Mouse (Mus musculus) thymus, adult 18-20 months (tissue): ENCODE results near the gene Polr2b.

ENCODE experiments used
- DNase-seq, 2 experiments: peaks; one replicate each; pipeline ENCODE4 v3.0.0; 2022; ENCODE audit warnings: mixed read lengths in 2 of 2

Gene Polr2b

DNA sequence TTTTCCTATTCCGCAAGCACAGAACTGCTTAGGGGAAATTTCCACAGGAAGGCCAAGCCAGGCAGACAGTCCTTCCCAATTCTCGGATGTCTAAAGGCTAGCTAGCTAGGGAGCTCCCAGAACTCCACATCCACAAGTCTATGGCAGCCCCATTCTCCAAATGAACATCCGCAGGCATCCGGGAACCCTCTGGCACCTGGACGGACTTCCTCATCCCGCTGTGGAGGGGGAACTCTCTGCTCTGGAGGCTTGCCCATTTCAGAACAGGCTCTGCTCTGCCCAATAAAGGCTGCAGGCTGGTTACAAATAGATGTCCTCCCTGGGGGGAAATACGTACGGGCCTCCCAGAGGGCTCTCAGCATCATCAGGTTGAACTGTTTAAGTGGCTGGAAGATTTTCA, 56.4 kb downstream of the Polr2b start:
- no peak for DNase-seq

DNA sequence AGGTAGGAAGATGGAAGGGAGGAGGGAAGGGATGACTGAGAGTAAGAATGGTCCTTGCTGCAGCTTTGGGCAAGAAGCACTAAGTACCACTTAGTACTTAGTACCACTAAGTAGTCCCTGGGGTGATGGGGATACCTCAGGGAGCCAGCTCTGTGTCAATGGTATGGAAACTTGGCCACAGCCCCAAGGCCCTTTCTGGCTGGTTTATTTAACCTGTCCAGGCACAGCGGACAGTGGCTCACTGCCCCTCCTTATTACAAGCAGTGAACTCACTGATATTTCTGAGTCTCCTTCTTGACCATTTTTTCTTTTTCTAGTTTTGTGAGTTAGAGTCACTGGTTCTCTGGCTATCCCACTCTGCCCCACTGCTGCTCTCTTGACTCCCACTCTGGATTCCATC, 57.2 kb downstream of the Polr2b start:
- no peak for DNase-seq

DNA sequence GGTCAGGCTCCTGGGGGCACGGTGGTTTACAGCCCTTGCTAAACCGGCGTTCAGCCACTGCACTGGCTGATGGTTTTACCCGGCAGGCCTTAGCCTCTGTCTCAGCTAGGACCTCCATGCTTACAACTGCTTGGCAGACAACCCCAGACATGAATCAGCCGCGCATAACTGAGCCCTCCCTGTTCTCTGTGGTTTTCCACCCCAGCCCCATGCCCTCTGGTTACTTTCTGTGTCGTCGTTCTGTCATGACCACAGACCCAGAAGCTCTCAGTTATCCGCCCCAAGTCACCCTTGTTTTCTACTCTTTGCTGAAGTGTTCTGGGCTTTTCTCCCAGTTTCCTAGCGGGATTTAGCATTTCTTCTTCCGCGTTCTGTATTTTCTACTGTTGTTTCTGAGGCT, 57.7 kb downstream of the Polr2b start:
- DNase-seq, result no peak

DNA sequence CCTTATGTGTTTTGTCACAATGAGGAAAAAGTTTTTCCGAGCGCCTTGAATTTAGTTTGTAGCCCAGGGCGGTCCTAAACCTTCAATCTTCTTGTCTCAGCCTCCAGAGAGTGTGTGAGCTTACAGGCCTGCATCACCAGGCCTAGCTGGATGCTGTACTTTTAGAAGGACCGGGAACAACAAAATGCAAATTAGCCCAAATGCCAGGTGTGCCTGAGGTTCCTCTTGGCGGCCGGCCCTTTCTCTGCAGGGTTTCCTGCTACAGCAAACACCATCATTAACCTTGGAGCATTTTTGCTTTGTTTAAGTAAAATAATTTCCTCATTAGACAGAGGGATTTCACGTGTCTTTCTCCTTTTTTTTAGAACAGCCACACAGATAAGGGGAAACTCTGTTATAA, 58.2 kb downstream of the Polr2b start:
- no peak for DNase-seq

DNA sequence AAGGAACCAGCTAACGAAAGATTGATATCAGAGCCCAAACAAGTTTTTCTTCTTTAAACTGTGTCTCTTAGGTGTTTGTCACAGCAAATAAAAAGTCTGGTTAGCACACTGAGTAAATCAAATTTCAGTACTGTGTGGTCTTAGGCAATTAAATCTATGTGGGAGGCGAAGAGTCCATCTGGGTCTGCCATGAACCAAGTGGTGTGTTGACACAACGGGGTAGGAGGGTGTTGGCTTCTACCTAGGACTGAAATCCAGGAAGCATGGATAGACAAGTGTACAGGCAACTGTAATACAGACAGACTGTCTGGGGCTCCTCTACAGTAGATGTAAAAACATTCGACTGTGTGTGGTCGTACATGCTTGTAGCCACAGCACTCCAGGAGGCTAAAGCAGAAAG, 59.4 kb downstream of the Polr2b start:
- no peak for DNase-seq

DNA sequence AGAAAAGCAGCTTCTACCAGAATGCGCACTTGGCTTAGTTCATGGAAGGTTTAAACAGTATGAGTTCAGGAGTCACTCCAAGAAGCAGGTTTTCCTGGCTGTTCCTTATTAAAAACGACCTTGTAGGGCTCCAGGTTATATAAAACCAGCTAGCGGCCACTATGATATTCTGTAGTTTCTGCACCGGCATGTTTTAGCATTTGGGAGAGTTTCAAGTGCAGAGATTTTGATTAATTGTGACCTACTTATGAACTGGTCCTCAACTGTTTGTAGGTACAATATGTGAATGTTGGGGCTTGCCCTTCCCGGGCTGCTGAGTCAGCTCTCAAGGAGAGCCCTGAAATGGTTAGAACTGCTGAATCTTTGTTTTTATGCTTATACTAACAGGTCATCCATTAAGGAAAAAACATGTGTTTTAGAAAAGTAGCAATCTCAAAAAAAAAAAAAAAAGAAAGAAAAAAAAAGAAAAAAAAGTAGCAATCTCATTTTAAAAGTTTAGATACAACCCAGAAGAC, 60.5 kb downstream of the Polr2b start:
- DNase-seq, result no peak

DNA sequence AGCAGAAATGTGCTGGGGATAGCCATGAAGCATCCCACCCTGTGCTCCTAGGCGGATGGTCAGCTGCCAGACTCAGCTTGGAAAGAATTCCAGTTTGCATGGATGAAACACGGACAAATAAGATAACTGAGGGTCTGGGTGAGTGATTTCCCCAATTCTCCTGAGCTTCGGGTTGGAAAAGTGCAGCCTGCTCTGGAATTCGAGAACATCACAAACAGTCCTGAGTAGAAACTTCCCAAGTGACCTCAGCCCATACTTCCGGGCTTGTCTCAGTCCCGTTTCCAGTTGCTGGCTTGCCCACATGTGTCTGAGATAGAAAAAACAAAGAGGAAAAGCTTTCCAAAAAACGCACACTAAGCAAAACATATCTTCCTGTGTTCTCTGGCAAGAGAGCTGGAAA, 62.3 kb downstream of the Polr2b start:
- no peak for DNase-seq

DNA sequence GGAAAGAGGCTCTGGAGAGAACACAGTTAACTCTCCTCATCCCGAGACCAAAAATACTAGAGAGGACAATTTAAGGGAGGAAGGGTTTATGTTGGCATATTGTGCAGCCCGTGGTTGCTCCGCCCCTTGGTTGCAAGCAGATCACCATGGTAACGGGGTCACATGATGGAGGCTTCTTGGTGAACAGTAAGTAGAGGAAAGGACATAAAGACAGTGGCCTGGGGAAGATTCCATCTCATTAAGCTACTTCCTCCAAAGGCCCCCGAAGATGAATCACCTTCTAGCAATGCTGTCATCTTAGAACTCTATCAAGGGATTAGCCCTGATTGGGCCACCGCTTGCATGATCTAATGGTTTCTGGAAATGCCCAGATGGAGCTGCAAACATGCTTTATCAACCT, 62.8 kb downstream of the Polr2b start:
- DNase-seq, result peak in 1 of 2 experiments; percentile 19

DNA sequence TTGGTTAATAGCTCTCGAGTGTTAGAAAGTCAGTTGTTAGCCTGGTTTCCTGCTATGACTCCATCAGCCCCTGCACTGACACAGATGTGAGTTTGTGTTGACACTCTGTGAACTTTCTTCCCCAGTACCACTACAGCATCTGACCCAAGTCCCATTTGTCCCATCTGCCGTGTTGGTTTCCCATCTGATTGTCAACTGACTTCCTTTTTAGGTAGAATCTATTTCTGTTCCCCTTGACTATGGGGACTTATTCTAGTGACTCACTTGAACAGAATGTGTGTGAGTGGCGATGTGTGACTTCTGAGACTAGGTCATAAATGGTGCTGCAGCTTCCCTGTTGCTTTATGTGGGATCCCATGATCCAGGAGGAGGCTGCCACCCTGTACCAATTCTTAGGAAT, 65.0 kb downstream of the Polr2b start:
- no peak for DNase-seq

DNA sequence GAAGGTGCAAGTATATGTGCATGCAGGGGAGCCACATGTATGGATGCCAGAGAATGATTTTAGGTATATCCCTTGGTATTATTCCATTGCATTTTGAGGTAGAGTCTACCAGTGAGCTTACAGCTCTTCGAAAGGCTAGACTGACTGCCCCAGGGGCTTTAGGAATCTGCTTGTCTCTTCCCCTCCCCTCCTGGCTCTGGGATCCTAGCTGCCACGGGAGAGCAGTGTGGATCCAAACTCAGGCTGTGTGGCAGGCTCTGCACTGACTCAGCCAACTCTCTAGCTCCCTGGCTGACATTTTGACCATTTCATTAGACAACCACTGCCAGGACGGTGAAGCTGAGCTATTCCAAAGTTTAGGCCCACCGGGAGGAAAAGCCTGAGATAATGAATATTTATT, 65.6 kb downstream of the Polr2b start:
- DNase-seq, result no peak

DNA sequence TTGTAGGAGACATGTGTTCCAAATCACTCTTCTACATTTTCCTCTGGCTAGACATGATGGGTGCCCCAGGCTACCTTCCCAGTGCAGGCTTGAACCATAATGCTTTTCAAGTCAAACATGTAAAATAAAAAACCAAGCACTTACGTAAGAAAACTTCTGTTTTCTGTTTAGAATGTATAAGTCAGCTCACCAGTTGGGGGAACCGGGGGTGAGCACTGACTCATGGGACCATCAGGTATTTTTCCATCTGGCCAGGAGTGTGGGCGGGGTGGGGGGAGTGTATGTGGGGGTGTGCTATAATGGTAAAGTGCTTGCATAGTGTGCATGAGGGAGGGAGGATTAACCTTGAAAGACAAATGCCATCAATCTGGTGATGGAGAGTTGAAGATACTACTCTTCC, 68.1 kb downstream of the Polr2b start:
- no peak for DNase-seq

DNA sequence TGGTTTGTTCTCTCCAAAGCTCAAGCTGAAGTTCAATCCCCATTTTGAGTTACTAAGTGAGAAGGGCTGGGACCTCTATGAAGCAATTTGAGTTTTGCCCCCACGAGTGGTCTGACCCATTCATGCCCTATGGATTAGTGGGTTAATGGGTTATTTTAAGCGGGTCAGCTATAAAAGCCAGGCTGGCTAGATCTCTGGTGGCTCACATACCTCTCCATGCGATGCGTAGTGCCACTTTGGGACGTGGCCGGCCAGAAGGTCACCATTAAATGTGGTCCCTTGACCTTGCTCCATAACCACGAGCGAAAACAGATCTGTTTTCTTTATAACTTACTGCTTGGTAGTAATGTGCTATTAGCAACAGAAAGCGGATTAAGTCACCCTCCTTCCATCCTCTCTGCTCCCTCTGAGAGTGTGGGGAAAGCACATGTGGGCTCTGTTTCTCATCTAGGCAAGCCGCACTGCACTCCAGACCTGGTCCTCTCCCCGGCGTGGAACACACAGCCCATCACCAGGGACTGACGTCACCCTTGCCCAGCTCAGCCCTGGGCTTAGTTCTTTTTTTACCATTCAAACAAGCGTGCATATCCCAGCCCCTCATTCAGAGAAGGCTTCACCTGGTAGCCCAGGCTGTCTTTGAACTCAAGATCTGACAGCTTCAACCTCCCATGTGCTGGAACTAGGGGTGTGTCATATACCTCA, 69.6 kb downstream of the Polr2b start:
- DNase-seq, result no peak

DNA sequence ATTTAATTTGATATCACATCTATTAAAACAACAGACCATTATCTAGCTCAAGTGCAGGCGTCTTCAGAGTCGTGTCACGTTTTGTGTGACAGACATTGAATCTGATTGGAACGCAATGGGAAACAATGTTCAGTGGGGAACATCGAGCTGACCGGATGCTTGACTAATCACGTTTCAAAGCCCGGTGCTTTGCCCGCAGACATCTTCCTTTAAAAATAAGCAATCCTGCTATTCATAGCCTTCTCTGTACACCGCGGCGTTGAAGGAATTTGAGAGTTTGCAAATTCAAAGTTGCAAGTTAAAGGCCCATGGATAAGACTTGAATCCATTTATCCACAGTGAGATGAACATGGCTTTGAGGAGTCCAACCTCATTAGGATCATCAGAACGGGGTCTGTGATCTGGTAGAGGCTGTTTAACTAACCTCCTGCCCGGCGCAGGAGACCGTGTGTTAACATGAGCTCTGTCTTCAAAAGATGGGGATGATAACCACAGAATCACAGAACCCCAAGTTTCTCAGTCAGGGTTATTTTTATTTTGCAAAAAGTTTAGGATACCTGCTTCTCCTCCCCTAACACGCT, 70.5 kb downstream of the Polr2b start:
- DNase-seq, result no peak

DNA sequence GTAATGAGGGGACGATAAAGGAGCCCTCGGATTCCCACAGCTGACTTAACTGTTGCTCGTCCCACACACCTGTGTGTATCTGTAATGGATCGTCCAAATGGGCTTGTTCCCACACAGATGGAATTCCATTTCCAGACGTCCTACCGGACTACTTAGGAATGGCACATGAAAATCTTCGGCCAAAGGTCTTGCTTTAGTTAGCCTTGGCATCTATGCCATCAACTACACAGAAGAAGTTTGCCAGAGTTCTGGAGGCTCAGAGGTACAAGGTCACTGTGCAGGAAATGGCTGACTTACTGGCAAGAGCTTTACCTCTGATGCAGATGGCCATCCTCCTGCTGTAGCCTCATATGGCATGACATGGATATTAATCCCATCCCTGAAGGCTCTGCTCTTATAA, 71.3 kb downstream of the Polr2b start:
- DNase-seq, result no peak

DNA sequence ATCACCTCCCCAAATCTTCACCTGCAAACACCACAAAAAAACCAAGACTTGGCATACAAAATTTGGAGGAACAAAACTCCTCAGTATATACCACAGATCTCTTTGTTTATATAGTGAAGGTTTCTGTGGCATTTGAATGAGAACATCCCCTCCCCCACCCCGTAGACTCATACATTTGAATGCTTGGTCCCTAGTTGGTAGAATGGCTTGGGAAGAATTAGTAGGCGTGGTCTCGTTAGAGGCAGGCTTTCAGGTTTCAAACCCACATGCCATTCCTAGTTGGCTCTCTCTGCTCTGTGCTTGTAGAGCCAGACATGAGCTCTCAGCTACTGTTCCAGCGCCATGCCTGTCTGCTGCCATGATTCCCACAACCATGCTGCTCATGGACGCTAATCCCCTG, 71.7 kb downstream of the Polr2b start:
- DNase-seq, result no peak

DNA sequence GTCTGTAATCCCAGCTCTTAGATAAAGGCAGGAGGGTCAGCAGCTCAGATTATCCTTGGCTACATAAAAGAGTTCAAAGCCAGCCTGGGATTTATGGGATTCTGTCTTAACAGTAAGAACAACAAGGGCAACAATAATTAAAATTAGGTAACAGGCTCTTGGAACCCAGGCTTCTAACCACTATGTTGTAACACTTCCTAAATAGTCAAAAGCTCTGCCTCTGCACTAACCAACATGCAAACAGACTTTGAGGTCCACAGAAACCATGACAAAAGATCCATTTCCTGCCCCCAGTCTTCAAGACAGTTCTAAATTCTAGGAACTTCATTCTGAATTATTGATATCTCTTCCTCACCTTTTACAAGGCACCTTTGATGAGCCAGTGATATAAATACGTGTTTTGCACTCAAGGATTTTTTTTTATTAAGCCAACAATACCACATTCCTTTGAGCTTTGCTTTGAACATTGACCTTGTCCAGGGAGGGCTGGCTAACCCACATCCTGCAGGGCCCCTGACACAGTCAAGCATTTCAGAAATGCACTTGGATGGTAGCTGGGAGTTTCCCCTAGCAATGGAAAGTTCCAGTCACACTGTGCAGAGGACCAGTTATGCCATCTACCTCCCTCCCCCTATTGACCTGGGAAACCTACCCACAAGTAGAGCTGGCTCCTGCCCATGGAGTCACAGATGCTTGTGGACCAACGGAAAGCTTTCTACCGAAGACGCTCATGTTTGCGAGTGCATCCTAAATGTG, 74.0 kb downstream of the Polr2b start:
- DNase-seq, result no peak

DNA sequence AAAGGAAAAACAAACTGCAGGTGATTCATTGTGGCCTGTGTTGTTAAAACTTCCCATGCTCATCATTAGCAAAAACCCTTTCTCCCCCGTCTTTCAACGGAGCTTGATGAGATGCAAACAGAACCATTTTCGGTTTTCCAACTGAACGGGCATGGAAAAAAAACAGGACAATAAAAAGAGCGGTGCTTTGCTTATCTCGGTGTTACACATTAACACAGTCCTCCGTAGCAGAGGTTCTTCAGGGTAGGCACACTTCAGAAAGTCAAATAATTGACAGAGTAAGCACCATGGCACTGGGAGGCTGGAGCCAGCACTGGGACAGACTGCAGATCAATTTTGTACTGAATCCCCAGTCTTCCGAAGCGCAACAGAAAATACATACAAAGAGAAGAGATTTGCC, 74.8 kb downstream of the Polr2b start:
- DNase-seq, result no peak

DNA sequence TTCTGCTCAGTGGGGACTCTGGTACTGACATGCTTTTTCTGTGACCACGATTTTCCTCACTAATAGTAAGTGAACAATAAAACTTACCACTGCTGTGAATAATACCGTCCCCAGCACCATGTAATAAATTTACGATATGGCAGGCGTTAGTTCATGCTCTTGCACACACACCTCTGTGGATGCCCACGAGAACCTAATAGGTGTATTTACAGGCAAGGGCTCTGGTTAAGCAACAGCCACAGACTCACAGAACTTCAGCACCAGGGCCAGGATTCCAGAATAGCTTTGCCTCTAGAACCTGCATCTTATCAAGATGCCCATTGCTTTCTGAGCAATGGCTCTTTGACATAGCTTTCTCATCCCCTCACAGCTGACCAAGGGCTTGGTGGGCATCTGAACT, 75.3 kb downstream of the Polr2b start:
- no peak for DNase-seq

DNA sequence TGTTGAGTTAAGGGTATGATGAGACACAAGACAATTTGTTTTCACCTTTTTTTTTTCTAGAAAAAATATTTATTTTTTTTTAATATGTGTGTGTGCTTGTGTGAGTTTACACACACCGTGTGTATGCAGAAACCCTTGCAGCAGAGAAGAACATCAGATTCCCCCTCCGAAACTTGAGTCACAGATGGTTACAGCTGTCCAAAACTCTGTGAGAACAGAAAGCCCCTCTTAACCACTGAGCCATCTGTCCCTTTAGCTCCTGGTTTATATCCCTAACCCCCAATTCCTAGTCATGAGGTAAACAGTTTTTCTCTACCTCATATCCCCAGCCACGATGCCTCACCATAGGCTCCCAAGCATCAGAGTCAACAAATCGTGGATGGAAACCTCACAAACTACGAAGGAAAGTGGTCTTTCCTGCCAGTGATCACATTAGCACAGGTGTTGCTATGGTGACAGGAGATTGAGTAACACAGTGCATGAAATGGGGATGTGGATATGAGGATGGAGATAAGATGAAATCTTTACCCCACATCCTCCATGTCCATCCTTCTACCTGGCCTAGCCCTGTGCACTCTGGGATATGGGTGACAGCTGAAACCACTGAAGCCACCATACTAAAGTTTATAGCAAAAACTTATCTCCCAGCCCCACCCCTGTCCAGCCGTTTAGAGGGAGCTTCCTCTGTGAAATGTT, 76.1 kb downstream of the Polr2b start:
- DNase-seq, result no peak

DNA sequence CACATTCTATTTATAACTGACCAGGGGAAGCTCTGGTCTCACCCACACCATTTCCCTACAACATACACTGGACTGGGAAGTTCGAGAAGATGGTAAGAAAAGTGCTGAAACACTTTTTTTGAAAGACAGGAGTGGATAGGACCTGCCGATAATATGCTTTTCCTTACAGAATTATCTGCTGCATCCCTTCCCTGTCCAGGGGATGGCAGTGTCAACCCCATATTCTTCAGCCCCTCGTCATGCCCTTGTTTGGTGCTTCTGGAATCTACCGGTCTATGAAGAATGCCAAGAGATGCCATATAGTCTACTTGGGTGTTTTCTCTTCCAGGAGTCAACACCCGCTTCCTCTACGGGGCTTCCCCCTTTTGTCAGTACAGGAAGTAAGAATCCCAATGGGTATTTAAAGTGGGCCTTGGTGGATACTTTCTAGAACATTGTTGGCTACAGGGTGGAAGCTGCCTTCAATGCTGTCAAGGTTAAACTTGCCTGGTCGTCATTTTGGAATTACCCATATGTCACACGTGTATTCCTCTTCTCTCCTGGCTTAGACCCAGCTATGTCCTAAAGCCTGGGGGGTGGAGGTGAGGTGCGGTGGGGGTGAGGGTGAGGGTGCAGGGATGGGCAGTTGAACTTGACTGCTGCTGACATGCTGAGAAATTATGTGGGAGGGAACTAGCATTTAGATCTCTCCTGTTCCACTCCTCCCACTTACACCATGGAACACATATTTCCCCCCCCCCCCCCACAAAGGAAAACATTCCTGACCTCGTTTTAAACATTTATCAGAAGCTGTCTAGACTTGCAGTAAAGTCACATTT, 76.9 kb downstream of the Polr2b start:
- no peak for DNase-seq

DNA sequence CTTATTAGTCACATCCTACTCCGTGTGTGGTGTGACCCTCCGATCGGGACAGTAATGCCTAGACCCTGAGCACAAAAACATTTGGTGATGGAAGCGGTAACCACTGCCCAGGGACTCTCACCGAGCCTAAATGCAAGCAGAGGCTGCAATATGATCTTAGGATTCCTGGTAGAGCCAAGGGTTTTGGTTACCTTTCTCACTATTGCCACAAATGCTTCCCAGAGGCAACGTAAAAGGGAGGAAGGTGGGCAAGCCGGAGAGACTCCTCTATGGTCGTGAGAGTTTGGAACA, 77.4 kb downstream of the Polr2b start:
- no peak for DNase-seq

DNA sequence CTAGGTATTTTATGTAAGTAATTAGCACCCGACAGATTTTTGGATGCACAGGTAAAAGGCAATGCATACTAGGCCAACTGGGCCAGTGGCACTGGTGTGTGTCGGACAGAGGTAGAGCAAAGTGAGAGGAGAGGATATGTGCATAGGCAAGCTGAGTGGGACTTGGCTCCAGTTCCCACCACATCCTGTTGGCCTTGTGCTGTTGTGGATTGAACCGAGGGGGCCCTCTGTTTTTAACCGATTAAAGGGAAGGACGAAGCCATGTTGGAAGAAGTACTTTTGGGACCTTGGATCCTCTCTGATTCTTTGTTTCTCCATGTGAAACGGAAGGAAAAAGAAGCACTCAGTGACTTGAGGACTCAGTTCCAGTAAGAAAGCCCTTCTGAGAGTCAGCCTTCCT, 78.4 kb downstream of the Polr2b start:
- DNase-seq, result no peak

DNA sequence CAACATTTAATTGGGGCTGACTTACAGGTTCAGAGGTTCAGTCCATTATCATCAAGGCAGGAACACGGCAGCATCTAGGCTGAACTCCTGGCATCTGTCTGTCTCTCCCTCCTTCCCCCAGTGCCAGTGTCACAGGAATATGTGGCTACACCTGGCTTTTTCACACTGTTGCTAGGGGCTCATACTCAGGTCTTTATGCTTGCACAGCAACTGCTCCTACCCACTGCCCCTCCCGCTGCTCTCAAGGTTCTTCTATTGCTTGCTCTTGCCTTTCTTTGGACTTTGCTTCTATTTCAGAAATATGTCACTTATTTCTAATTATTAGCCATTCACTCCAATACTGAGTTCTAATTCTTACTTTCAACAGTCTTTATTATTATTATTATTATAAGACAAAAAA, 80.3 kb downstream of the Polr2b start:
- DNase-seq, result no peak
